Mouse (Mus musculus): ENCODE measurements around the gene Zbtb26. TPM values are rescaled to one million over a fixed set of nuclear protein-coding genes. Genes with fewer than 3 reads are reported as not detected.

The Zbtb26 gene
- polyA plus RNA-seq, 1 experiment, result 0.06 TPM

DNA sequence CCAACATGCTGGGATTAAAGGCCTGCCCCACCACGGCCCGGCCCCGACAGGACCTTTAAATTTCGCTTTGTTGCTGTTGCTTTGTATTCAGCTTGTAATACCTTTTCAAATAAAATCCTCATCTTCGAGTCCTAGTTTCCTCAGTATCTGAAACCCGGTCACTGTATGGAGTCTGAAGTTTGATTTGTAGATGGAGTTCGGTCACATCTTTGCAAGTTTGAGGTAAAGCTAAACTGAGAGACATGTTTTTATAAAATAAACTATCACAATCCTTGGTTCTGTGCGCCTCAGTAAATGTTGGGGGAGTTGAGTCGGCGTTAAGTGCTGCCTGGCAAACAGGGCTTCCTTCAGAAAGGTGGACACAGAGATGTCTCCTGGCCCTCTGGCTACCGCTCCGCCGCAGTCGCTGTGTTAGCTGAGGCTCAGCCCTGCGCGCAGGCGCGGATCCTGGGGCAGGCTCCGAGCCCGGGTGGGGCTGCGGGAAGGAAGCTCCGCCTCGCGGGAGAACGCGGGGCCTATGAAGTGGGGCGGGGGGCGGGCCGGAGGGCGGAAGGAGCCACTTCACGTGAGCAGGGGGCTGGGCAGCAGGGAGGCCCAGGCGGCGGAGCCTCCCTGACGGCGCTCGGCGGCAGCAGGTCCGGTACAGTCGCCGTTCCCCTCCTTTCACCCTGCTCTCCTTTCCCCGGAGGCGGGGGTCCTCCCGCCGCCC is 8.9 kb upstream of the Zbtb26 start:
- Histone ChIP-seq H3K36me3 (replicated peaks; ENCODE audit: low read length) (peaks cover 11% of the 10 kb centered on the region), H3K9me3 (no peaks in the 10 kb centered on the region), H3K4me3 (replicated peaks) (peak overlapping the region; percentile 93), H3K27me3 (replicated peaks) (no peaks in the 10 kb centered on the region), H3K4me1 (peaks cover 36% of the 10 kb centered on the region)
- TF ChIP-seq GATA1 (IDR thresholded peaks at IDR 0.05; ENCODE audit: borderline replicate concordance, low read length) (no peak), FLI1 (IDR thresholded peaks at IDR 0.05; ENCODE audit: low read length) (no peak)

DNA sequence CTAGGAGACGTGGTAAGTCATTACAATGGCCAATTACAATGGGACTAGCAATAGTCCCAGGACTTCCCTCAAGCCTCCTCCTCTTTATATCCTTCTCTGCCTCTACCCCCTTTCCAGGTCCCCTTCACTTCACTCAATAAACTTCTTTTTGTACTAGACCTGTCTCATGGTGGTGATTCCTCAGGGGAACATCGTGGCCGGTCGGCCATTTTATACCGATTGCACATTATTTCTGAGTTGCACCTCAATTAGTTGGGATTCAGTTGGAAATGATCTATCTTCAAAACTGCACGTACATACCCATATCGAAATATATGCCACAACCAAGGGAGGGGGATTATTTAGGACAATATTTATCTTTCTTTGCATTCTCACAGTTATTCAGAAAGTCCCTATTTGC is 11.3 kb downstream of the Zbtb26 start:
- no peaks in the 10 kb centered on the region for H3K9me3 ChIP-seq
- H3K4me3 ChIP-seq (replicated peaks), result peak overlapping the region; percentile 98
- peaks cover 31% of the 10 kb centered on the region for H3K4me1 ChIP-seq
- H3K36me3 ChIP-seq (replicated peaks; ENCODE audit: low read length), result peaks cover 54% of the 10 kb centered on the region
- no peaks in the 10 kb centered on the region for H3K27me3 ChIP-seq (replicated peaks)
- no peak for TF ChIP-seq GATA1 (IDR thresholded peaks at IDR 0.05; ENCODE audit: borderline replicate concordance, low read length)
- TF ChIP-seq FLI1 (IDR thresholded peaks at IDR 0.05; ENCODE audit: low read length), result no peak

DNA sequence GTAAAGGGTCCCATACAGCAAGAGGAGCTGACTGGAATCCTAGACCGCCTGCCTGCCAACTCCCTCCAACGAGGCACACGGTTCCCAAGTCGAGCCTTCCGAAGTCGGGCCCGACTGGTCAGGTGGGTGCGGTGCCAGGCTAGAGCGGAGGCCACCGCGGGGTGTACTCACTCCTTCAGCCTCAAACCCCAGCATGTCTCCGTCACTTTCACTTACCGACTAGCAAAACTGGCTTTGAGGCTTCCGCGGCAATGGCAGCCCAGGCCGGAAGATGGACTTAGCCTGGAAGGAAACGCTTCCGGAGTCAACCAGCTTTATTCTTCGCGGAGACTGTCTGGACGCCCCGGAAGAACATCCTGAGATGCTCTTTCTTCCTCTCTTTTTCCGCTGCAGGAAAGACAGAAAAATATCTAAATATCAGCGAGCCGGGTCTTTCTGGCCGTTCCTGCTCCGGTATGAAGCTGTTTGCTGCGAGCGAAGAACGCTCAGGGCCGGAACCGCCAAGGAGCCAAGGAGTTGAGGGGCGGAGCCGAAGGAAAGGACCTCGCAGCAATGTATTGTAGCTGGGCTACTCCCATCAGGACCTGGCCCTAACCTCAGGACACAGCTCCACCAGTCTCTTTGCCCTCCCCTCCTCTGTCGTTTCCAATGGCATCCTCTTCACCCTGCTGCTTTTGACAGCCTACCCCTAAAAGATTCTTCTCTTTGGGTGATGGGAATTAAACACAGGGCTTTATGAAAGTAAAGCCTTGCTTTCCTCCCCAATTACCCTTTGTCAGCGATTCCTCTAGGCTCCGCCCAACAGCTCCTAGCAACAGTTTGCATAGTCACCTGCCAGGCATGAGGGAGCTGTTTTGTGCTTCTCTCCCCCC is 12.1 kb downstream of the Zbtb26 start:
- Histone ChIP-seq H3K36me3 (replicated peaks; ENCODE audit: low read length) (peaks cover 46% of the 10 kb centered on the region), H3K9me3 (no peaks in the 10 kb centered on the region), H3K4me3 (replicated peaks) (peak overlapping the region; percentile 98), H3K27me3 (replicated peaks) (no peaks in the 10 kb centered on the region), H3K4me1 (peaks cover 26% of the 10 kb centered on the region)
- no peak for TF ChIP-seq FLI1 (IDR thresholded peaks at IDR 0.05; ENCODE audit: low read length)
- no peak for TF ChIP-seq GATA1 (IDR thresholded peaks at IDR 0.05; ENCODE audit: borderline replicate concordance, low read length)

DNA sequence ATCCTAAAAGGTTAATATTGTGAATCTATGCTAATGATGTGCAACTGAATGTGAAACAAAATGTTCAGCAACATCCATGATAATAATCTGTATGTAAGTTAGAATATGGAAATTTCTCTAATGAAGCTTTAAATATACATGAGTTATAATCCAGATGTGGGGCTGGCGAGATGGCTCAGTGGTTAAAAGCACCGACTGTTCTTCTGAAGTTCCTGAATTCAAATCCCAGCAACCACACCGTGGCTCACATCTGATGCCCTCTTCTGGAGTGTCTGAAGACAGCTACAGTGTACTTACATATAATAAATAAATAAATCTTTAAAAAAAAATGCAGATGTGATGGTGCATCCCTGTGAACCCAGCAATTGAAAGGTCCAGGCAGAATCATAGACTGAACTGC is 19.3 kb downstream of the Zbtb26 start:
- Histone ChIP-seq H3K4me1 (peaks cover 24% of the 10 kb centered on the region; the same call in 1 of the 2 replicates), H3K9me3 (no peaks in the 10 kb centered on the region), H3K4me3 (replicated peaks) (no peak overlapping the region), H3K27me3 (replicated peaks) (no peaks in the 10 kb centered on the region), H3K36me3 (replicated peaks; ENCODE audit: low read length) (peaks cover 23% of the 10 kb centered on the region)
- TF ChIP-seq GATA1 (IDR thresholded peaks at IDR 0.05; ENCODE audit: borderline replicate concordance, low read length) (no peak), FLI1 (IDR thresholded peaks at IDR 0.05; ENCODE audit: low read length) (no peak)

DNA sequence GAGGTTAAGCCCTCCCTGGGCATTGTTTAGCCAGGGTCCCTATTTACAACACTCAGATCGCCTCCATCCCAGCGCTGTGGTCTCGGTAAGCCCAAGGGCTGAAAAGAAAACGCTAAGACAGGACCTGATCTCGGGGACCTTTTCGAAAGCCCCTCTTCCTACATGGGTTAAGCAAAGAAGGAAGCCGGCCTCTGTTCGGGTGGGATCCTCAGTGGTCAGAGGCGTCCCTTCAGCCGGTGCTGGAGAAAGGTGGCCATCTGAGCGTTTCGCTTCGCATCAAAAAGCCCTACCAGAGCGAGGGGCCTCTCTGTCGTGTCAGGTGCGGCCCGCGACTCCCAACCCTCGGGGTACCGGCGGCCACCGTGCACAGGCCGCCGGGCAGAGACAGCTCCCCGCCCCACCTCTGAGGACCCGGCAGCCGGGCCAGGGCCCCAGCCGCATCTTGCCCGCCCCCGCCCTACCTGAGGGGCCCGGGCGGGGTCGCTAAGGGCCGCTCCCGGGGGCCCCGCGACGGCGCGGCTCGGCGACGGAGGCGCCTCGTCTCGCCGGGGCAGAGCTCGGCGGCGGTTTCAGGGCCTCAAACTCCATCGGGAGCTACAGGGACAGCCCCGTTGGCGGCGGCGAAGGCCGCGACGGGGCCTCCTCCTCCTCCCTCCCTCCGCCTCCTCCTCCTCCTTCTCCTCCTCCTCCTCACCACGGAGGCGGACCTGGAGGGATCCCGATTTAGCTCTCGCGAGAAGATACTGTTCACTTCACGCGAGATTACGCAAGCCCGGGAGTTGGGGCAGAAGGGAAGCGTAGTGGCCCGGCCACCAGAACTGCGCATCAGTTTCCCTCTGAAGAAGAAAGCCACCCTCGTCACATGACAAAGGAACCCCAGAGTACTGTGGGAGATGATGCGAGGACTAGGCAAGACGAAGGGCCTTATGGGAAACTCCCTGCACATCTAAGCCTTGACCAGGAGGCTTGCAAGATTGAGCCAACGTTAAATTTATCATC is 20.3 kb downstream of the Zbtb26 start, which contains the start of gene Rc3h2:
Rc3h2 (minus strand) TSS at position 598 of the 999 bp plus-strand sequence.
- Histone ChIP-seq H3K36me3 (replicated peaks; ENCODE audit: low read length) (peaks cover 12% of the 10 kb centered on the region), H3K27me3 (replicated peaks) (no peaks in the 10 kb centered on the region), H3K9me3 (no peaks in the 10 kb centered on the region), H3K4me1 (peaks cover 24% of the 10 kb centered on the region; the same call in 1 of the 2 replicates), H3K4me3 (replicated peaks) (peak within 1 kb of the TSS; percentile 96)
- TF ChIP-seq FLI1 (IDR thresholded peaks at IDR 0.05; ENCODE audit: low read length), result no peak
- no peak for TF ChIP-seq GATA1 (IDR thresholded peaks at IDR 0.05; ENCODE audit: borderline replicate concordance, low read length)

DNA sequence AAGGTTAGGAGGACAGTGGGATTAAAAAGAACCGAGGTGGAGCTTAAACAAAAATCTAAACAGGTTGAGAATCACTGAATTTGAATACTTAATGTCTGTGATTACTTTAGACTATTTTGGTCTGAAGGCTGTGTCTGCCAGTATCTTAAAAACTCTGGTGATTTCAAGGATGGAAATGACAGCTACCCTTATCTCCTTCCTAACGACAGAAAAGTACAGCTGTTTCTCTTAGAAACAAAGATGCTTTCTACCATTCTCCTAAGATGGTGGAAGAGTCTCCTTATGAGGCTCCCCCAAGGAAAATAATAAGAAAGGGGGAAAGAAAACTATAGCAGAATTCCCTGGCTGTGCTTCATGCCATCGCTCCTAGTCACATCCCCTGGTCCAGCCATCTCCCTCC is 21.0 kb downstream of the Zbtb26 start:
- TF ChIP-seq FLI1 (IDR thresholded peaks at IDR 0.05; ENCODE audit: low read length), result no peak
- TF ChIP-seq GATA1 (IDR thresholded peaks at IDR 0.05; ENCODE audit: borderline replicate concordance, low read length), result no peak
- Histone ChIP-seq H3K4me1 (peaks cover 24% of the 10 kb centered on the region; the same call in 1 of the 2 replicates), H3K36me3 (replicated peaks; ENCODE audit: low read length) (peaks cover 5% of the 10 kb centered on the region), H3K9me3 (no peaks in the 10 kb centered on the region), H3K4me3 (replicated peaks) (peak overlapping the region; percentile 96), H3K27me3 (replicated peaks) (no peaks in the 10 kb centered on the region)

DNA sequence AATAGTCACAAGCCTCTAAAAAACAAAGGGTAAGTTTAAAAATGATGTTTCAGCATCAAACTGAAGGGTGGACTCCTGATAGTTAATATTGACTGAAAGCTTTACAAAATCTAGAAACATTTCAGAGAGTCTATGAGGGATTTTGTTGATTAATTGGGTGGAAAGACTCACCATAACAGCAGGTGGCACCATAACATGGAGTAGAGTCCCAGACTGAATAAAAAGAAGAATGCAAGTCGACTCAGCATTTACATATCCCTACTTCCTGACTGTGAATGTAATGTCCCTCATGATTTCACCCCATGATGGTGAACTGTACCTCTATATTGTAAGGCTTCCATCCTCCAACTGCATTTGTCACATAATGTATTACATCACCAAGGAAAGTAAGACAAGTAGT is 47.4 kb downstream of the Zbtb26 start:
- no peak overlapping the region for H3K4me3 ChIP-seq (replicated peaks)
- H3K4me1 ChIP-seq, result no peaks in the 10 kb centered on the region; the same call in 1 of the 2 replicates
- no peaks in the 10 kb centered on the region for H3K9me3 ChIP-seq
- H3K27me3 ChIP-seq (replicated peaks), result no peaks in the 10 kb centered on the region
- no peak for TF ChIP-seq GATA1 (IDR thresholded peaks at IDR 0.05; ENCODE audit: borderline replicate concordance, low read length)
- no peak for TF ChIP-seq FLI1 (IDR thresholded peaks at IDR 0.05; ENCODE audit: low read length)
- peaks cover 74% of the 10 kb centered on the region for H3K36me3 ChIP-seq (replicated peaks; ENCODE audit: low read length)

DNA sequence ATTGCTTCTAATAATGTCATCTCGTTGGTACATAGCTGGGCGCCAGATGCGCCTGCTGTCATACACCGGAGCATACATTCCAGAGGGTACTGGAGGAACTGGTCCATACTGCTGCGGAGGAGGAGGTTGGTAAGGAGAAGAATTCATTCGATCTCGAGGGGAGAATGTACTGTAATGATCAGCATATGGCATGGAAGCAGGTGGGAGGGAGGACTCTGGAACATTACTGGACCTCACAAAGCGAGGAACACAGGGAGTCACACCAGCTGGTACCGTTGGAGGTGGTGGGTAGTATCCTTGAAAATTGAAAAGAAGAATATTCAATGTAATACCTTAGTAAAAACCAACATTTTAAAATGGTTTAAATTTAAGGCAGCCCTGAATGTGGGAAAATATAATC is 60.0 kb downstream of the Zbtb26 start:
- TF ChIP-seq GATA1 (IDR thresholded peaks at IDR 0.05; ENCODE audit: borderline replicate concordance, low read length) (no peak), FLI1 (IDR thresholded peaks at IDR 0.05; ENCODE audit: low read length) (no peak)
- Histone ChIP-seq H3K27me3 (replicated peaks) (no peaks in the 10 kb centered on the region), H3K4me3 (replicated peaks) (no peak overlapping the region), H3K36me3 (replicated peaks; ENCODE audit: low read length) (peaks cover 88% of the 10 kb centered on the region), H3K9me3 (no peaks in the 10 kb centered on the region), H3K4me1 (no peaks in the 10 kb centered on the region; the same call in 1 of the 2 replicates)

Other genes with a start within 250 kb of the Zbtb26 start
- gene Olfr366, start 231.6 kb downstream of the Zbtb26 start, polyA plus RNA-seq (2012; ENCODE audit: insufficient read depth, low replicate concordance), result not detected in 2 replicates
- not detected in 2 replicates for gene Olfr368, start 116.6 kb downstream of the Zbtb26 start, polyA plus RNA-seq (2012; ENCODE audit: insufficient read depth, low replicate concordance)
- gene Pdcl, start 83.8 kb downstream of the Zbtb26 start, polyA plus RNA-seq (2012; ENCODE audit: insufficient read depth, low replicate concordance), result 12.0 TPM in 1 of 2 replicates, not detected in the other
- 0.24 and 0.47 TPM in 2 replicates for gene Rc3h2, start 20.2 kb downstream of the Zbtb26 start, polyA plus RNA-seq (2012; ENCODE audit: insufficient read depth, low replicate concordance)
- gene Zbtb6, start within 50 bp of the Zbtb26 start, polyA plus RNA-seq (2012; ENCODE audit: insufficient read depth, low replicate concordance), result 0.06 TPM in 1 of 2 replicates, not detected in the other
- gene Rabgap1, start 144 bp upstream of the Zbtb26 start, polyA plus RNA-seq (2012; ENCODE audit: insufficient read depth, low replicate concordance), result 0.47 and 2.5 TPM in 2 replicates
- gene Gpr21, start 73.2 kb upstream of the Zbtb26 start, polyA plus RNA-seq (2012; ENCODE audit: insufficient read depth, low replicate concordance), result not detected in 2 replicates